Mouse (Mus musculus) CH12.LX (cell line): Measurements from ENCODE around the gene Slc43a2. TPM values are rescaled to one million over a fixed set of nuclear protein-coding genes. Genes with fewer than 3 reads are reported as not detected.
A peak's percentile ranks its signal among the peaks of the same experiment; 100 is the strongest.

Source experiments
- DNase-seq: peaks from one replicate; pipeline ENCODE4 v3.0.0-alpha.2; 2013; ENCODE audit errors: extremely low read depth
- H3K27ac ChIP-seq: 2 replicates; pipeline ENCODE4 v1.5.1; 2012; ENCODE audit warnings: low read depth, mild to moderate bottlenecking, control low read depth, moderate library complexity; ENCODE audit not compliant: insufficient read depth
- H3K27me3 ChIP-seq: replicated peaks from 2 replicates; pipeline ENCODE3; 2012; ENCODE audit warnings: inconsistent platforms
- H3K36me3 ChIP-seq, 2 experiments: replicated peaks in 1 of 2; 2 replicates each; pipeline versions ENCODE3 to v1.6.1; 2012; ENCODE audit warnings: inconsistent platforms in 1 of 2, low read length in 1 of 2, mild to moderate bottlenecking in 1 of 2, mixed read lengths in 1 of 2, moderate library complexity in 1 of 2; ENCODE audit not compliant: control insufficient read depth in 1 of 2, insufficient read depth in 1 of 2
- H3K4me1 ChIP-seq, 2 experiments: 2 replicates each; pipeline ENCODE4 v1.6.1; 2012; ENCODE audit warnings: inconsistent platforms in 1 of 2, moderate library complexity in 1 of 2; ENCODE audit not compliant: insufficient read depth in 2 of 2, control insufficient read depth in 1 of 2
- H3K4me2 ChIP-seq: 2 replicates; pipeline ENCODE4 v1.6.1; 2012; ENCODE audit warnings: low read depth, mild to moderate bottlenecking, control low read depth; ENCODE audit not compliant: poor library complexity, insufficient read depth, severe bottlenecking
- H3K4me3 ChIP-seq, 3 experiments: fragments of 150-350 bp in 1 of 3; sonication (generic) in 1 of 3; replicated peaks in 1 of 3; 2 replicates each; pipeline versions ENCODE3 to v1.5.1; 2011 to 2012; ENCODE audit warnings: low read depth in 2 of 3, low read length in 2 of 3, mild to moderate bottlenecking in 2 of 3, moderate library complexity in 2 of 3, control low read depth in 1 of 3, improper control_type of control experiment in 1 of 3, inconsistent platforms in 1 of 3, mixed read lengths in 1 of 3; ENCODE audit not compliant: poor library complexity in 1 of 3
- H3K79me2 ChIP-seq: replicated peaks from 2 replicates; pipeline ENCODE4 v1.6.1; 2012; ENCODE audit warnings: mild to moderate bottlenecking, moderate library complexity; ENCODE audit not compliant: control insufficient read depth, poor library complexity, insufficient read depth, severe bottlenecking; ENCODE audit errors: extremely low read depth
- H3K9ac ChIP-seq: 2 replicates; pipeline ENCODE4 v1.6.1; 2012; ENCODE audit warnings: low read depth, mild to moderate bottlenecking, control low read depth, moderate library complexity; ENCODE audit not compliant: insufficient read depth
- H3K9me3 ChIP-seq: replicated peaks from 2 replicates; pipeline ENCODE3; 2012; ENCODE audit warnings: low read length, inconsistent platforms, mixed read lengths
- BHLHE40 ChIP-seq: IDR thresholded peaks from 2 replicates; pipeline ENCODE4 v1.6.1; 2011; ENCODE audit warnings: mild to moderate bottlenecking, low read depth, low read length, improper control_type of control experiment
- ELF1 ChIP-seq: IDR thresholded peaks from 2 replicates; pipeline ENCODE4 v1.6.1; 2014; ENCODE audit warnings: low read depth, mild to moderate bottlenecking, inconsistent platforms, low read length, improper control_type of control experiment
- ETS1 ChIP-seq: conservative IDR thresholded peaks from 2 replicates; pipeline ENCODE4 v1.6.1; 2012; ENCODE audit warnings: low read depth, mild to moderate bottlenecking, inconsistent platforms, low read length, improper control_type of control experiment, moderate library complexity
- GABPA ChIP-seq: IDR thresholded peaks from 2 replicates; pipeline ENCODE4 v1.6.1; 2012; ENCODE audit warnings: low read depth, low read length, improper control_type of control experiment, inconsistent platforms; ENCODE audit not compliant: insufficient replicate concordance
- HCFC1 ChIP-seq: IDR thresholded peaks from 2 replicates; pipeline ENCODE4 v1.6.1; 2012; ENCODE audit warnings: low read depth, mild to moderate bottlenecking, inconsistent platforms, low read length, improper control_type of control experiment
- IRF4 ChIP-seq: IDR thresholded peaks from 2 replicates; pipeline ENCODE4 v1.6.1; 2014; ENCODE audit warnings: low read depth, mild to moderate bottlenecking, inconsistent platforms, low read length, improper control_type of control experiment
- KAT2A ChIP-seq: IDR thresholded peaks from 2 replicates; pipeline ENCODE4 v1.6.1; 2012; ENCODE audit warnings: low read length, improper control_type of control experiment, inconsistent platforms; ENCODE audit not compliant: insufficient replicate concordance
- MAFK ChIP-seq: IDR thresholded peaks from 2 replicates; pipeline ENCODE4 v1.6.1; 2011; ENCODE audit warnings: low read length, improper control_type of control experiment; ENCODE audit not compliant: insufficient replicate concordance
- MAX ChIP-seq: IDR thresholded peaks from 2 replicates; pipeline ENCODE4 v1.6.1; 2011; ENCODE audit warnings: low read length, improper control_type of control experiment
- MAZ ChIP-seq: IDR thresholded peaks from 2 replicates; pipeline ENCODE4 v1.6.1; 2012; ENCODE audit warnings: low read depth, mild to moderate bottlenecking, inconsistent platforms, low read length, improper control_type of control experiment, moderate library complexity
- MEF2A ChIP-seq: IDR thresholded peaks from 2 replicates; pipeline ENCODE4 v1.6.1; 2014; ENCODE audit warnings: low read depth, mild to moderate bottlenecking, inconsistent platforms, low read length, improper control_type of control experiment, borderline replicate concordance
- MYC ChIP-seq: IDR thresholded peaks from 2 replicates; pipeline ENCODE4 v1.6.1; 2011; ENCODE audit warnings: low read depth, mild to moderate bottlenecking, improper control_type of control experiment, low read length
- NELFE ChIP-seq: IDR thresholded peaks from 2 replicates; pipeline ENCODE4 v1.6.1; 2011; ENCODE audit warnings: low read depth, low read length, improper control_type of control experiment
- RCOR1 ChIP-seq: conservative IDR thresholded peaks from 2 replicates; pipeline ENCODE4 v1.6.1; 2012; ENCODE audit warnings: low read depth, mild to moderate bottlenecking, inconsistent platforms, low read length, improper control_type of control experiment
- SIN3A ChIP-seq: IDR thresholded peaks from 2 replicates; pipeline ENCODE4 v1.6.1; 2012; ENCODE audit warnings: low read length, improper control_type of control experiment, inconsistent platforms
- SMC3 ChIP-seq: IDR thresholded peaks from 2 replicates; pipeline ENCODE4 v1.6.1; 2011; ENCODE audit warnings: low read depth, low read length, improper control_type of control experiment
- TCF12 ChIP-seq: IDR thresholded peaks from 2 replicates; pipeline ENCODE4 v1.6.1; 2014; ENCODE audit warnings: low read depth, mild to moderate bottlenecking, inconsistent platforms, low read length, improper control_type of control experiment
- UBTF ChIP-seq: IDR thresholded peaks from 2 replicates; pipeline ENCODE4 v1.6.1; 2012; ENCODE audit warnings: low read depth, mild to moderate bottlenecking, inconsistent platforms, low read length, improper control_type of control experiment, moderate library complexity
- USF1 ChIP-seq: IDR thresholded peaks from 2 replicates; pipeline ENCODE4 v1.6.1; 2014; ENCODE audit warnings: low read depth, mild to moderate bottlenecking, inconsistent platforms, low read length, improper control_type of control experiment
- USF2 ChIP-seq: conservative IDR thresholded peaks from 2 replicates; pipeline ENCODE4 v1.6.1; 2011; ENCODE audit warnings: low read depth, low read length, improper control_type of control experiment
- ZC3H11A ChIP-seq: IDR thresholded peaks from 2 replicates; pipeline ENCODE4 v1.6.1; 2012; ENCODE audit warnings: low read depth, mild to moderate bottlenecking, inconsistent platforms, low read length, improper control_type of control experiment
- ZKSCAN1 ChIP-seq: IDR thresholded peaks from 2 replicates; pipeline ENCODE4 v1.6.1; 2012; ENCODE audit warnings: low read depth, inconsistent platforms, low read length, improper control_type of control experiment, borderline replicate concordance
- ZMIZ1 ChIP-seq: IDR thresholded peaks from 2 replicates; pipeline ENCODE4 v1.6.1; 2012; ENCODE audit warnings: low read depth, mild to moderate bottlenecking, inconsistent platforms, low read length, improper control_type of control experiment
- ZNF384 ChIP-seq: IDR thresholded peaks from 2 replicates; pipeline ENCODE4 v1.6.1; 2012; ENCODE audit warnings: low read depth, low read length, improper control_type of control experiment, inconsistent platforms
- dilution Hi-C: fragments of 300-500 bp; cut with MboI; formaldehyde crosslinking; loops from 2 replicates; pipeline ENCODE4 v1.14.3; 2020; ENCODE audit warnings: low sequenced_read_pairs; ENCODE audit not compliant: extremely low pct_unique_long_range_greater_than_20kb, extremely low pct_ligation_motif_present
- in situ Hi-C: fragments of 300-500 bp; cut with MboI; formaldehyde crosslinking; loops from 3 replicates; pipeline ENCODE4 v1.14.3; 2019; ENCODE audit warnings: low sequenced_read_pairs, low pct_ligation_motif_present, low pct_unique_long_range_greater_than_20kb, mixed read lengths
- polyA plus RNA-seq: library from polyadenylated mRNA; unstranded; fragments of >175 nt; gene quantifications from 2 replicates; pipeline ENCODE4 v1.2.1, GENCODE M21; 2012; ENCODE audit warnings: low read depth; ENCODE audit not compliant: insufficient read length
- total RNA-seq, 2 experiments: library from RNA; depleted of rRNA; stranded (reverse); fragments of 300-350 nt in 1 of 2; fragments of >200 nt in 1 of 2; gene quantifications; 2 replicates each; pipeline ENCODE4 v1.2.3; 2012 to 2014

Slc43a2 gene
- total and polyA plus RNA-seq, 3 experiments, result 5.0 to 8.9 (median 8.8) TPM

DNA sequence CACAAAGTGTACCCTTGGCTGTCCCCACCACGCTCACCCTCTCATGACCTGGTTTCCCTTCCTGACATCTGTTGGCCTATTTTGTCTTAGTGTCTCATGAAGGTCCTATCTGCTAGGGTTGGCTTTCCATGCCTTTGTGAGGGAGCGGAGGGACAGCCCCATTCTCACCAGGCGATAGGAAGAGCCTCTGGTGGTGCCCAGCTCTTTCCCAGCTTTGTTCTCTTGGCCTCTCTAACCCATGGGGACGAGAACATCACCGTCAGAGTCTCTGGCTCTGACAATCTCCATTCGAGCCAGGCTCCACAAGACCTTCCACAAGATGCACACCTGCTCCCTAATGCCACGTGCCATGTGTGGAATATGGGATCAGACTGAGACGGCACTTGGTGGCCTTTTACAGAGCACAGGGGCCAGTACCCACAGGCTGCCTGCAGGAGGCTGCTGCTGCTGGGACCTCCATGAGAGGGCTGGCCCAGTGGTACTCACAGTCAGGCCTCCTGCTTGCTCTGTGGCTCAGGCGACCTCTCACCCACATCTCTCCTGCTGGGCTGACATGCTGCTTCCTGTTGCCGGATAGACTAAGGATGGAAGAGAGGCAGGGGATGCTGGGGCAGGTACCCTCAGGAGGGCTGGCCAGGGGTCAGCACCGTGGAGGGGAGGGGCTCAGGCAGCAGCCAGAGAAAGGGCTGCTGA lies 6.1 kb downstream of the Slc43a2 start:
- TF ChIP-seq BHLHE40, result no peak
- no peak for TF ChIP-seq USF1
- TF ChIP-seq MAZ, result no peak
- no peak for TF ChIP-seq ZKSCAN1
- peak; percentile 46; the same call in 1 of the 2 replicates for TF ChIP-seq MAX
- TF ChIP-seq ZNF384, result no peak
- no peak for TF ChIP-seq GABPA
- TF ChIP-seq KAT2A, result no peak
- Histone ChIP-seq H3K4me1 (peaks cover 13 to 80% of the 10 kb centered on the region in 2 experiments), H3K9me3 (no peaks in the 10 kb centered on the region), H3K4me2 (no peak overlapping the region), H3K27ac (no peak overlapping the region; the same call in 1 of the 2 replicates), H3K9ac (no peak overlapping the region), H3K4me3 (peak overlapping the region in 1 of 3 experiments; percentile 14), H3K27me3 (no peaks in the 10 kb centered on the region), H3K36me3 (peaks cover 0 to 28% of the 10 kb centered on the region in 2 experiments), H3K79me2 (no peaks in the 10 kb centered on the region)
- in situ Hi-C loops (no loop called here), dilution Hi-C loops (no loop called here)
- peak; percentile 33 for DNase-seq

DNA sequence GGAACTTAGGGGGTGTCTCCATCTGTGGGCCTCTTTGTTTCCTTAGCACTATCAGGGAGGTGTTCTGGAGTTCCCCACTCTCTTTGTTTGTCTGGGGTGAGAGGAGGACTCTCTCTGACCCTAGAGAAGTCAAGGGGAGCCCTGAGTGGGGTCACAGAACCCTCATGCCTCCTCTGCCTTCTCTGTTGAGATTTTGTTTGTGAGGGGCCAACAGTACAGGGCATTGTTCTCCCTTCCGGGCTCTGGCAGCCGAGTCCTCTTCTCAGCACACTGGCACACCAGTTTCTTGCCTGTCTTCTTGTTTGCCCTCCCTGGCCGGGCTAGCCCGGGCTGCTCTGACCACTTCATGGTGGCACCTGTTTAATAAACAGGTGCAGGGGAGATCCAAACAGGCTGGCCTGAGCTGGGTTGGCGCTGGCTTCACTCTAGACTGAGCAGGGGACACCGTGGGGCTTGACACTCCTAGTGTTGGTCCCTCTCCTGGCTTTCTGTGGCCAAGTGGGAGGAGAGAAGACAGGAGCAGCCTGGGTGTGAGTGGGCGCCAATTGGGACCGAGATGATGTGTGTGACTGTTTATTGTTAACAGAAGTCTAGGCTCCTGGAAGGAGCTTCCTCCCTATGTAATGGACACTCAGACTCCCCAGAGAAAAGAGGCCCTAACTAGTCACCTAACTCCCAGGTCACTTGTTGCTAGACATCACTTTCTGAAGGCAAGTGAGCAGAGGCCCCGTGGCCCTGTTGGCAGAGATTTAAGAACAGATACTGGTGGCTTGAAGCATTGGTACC lies 6.9 kb downstream of the Slc43a2 start:
- Histone ChIP-seq H3K9ac (no peak overlapping the region), H3K4me1 (peaks cover 10 to 77% of the 10 kb centered on the region in 2 experiments), H3K4me2 (no peak overlapping the region), H3K79me2 (no peaks in the 10 kb centered on the region), H3K9me3 (no peaks in the 10 kb centered on the region), H3K27ac (no peak overlapping the region), H3K4me3 (peak overlapping the region in 1 of 3 experiments; percentile 14), H3K27me3 (no peaks in the 10 kb centered on the region), H3K36me3 (peaks cover 0 to 35% of the 10 kb centered on the region in 2 experiments)
- dilution Hi-C loops (no loop called here), in situ Hi-C loops (no loop called here)
- DNase-seq, result no peak
- no peak for TF ChIP-seq UBTF
- TF ChIP-seq MYC, result no peak
- TF ChIP-seq HCFC1, result no peak

DNA sequence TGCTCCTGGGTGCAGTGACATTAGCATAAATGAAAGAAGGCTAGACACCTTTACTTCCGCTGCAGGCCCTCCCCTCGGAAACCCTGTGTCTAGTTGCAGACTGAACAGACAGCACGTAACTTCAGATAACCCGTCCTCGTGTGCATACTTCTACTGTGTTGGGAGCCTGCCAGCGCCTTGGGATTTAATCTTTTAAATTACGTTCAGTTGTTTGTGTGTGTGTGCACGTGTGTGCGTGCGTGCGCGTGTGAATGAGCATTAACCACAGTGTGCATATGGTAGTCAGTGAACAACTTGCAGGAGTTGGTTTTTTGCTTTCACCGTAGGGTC lies 7.4 kb downstream of the Slc43a2 start:
- DNase-seq, result no peak
- in situ Hi-C loops, result no loop called here
- no peak overlapping the region for H3K9ac ChIP-seq
- no peaks in the 10 kb centered on the region for H3K9me3 ChIP-seq
- no peaks in the 10 kb centered on the region for H3K27me3 ChIP-seq
- no peak overlapping the region for H3K4me3 ChIP-seq
- dilution Hi-C loops, result no loop called here
- no peak overlapping the region for H3K27ac ChIP-seq
- no peaks in the 10 kb centered on the region for H3K79me2 ChIP-seq
- peaks cover 10 to 72% of the 10 kb centered on the region in 2 experiments for H3K4me1 ChIP-seq
- peaks cover 0 to 38% of the 10 kb centered on the region in 2 experiments for H3K36me3 ChIP-seq
- no peak overlapping the region for H3K4me2 ChIP-seq
- TF ChIP-seq NELFE (no peak), RCOR1 (no peak), ETS1 (no peak), ELF1 (no peak), SMC3 (no peak), USF2 (no peak), ZC3H11A (no peak), TCF12 (no peak), MAFK (no peak), MEF2A (no peak), ZMIZ1 (no peak), SIN3A (no peak), BHLHE40 (no peak), IRF4 (no peak)
